Mouse (Mus musculus) brain, embryonic 14.5 days (tissue): ENCODE results near the gene Gm14137.

Experiments used
- CTCF ChIP-seq: fragments of 200-500 bp; IDR thresholded peaks from 2 replicates; pipeline ENCODE4 v1.5.1; 2012; ENCODE audit warnings: inconsistent platforms, mild to moderate bottlenecking, moderate library complexity, borderline replicate concordance; ENCODE audit not compliant: insufficient read depth, insufficient read length; ENCODE audit errors: extremely low read depth
- POLR2A ChIP-seq: fragments of 200-500 bp; IDR thresholded peaks from 2 replicates; pipeline ENCODE4 v1.6.1; 2012; ENCODE audit warnings: mild to moderate bottlenecking, inconsistent platforms, borderline replicate concordance; ENCODE audit not compliant: poor library complexity, insufficient read depth, insufficient read length, severe bottlenecking; ENCODE audit errors: extremely low read depth

DNA sequence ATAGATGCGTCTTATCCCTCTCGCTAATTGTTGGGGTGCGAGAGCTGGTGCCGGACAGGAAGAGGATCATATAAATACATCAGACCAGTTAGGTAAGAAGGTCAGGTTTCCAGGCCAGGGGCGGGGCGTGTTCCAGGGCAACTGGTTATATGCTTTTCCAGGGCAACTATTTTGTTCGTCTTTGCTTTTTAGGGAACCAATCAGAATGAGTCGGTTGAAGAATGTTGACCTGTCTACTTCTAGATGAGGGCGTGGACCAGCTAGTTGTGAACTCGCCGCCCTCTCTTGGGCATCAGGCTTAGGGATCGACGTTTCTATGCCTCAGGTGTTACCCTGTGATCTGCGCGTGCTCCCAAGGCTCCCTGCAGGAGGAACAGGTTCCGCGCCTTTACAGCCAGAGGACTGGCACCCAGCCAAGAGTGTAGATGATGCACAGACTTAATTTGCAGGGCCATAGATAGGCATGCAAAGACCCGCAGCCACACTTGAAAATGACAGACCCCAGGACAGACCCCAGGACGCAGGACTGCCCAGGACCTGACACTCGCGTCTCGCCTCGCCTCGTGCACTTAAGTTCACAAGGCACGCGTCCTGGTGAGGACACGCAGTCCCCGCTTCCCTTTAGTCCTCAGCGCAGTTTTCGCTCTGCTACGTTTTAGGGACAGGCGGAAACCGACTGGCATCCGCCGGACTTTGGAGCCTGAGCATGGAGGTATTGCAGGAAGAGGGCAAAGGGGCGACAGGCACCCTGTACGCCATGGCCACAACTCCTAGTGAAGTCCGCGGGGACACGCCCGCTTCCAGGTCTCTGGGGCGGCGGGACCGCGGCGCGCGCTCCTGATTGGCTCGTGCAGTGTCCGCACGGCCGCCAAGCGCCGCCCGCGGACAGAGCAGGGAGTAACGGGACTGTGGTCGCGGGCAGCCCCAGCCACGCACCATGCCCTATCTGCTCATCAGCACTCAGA lies 7.1 kb upstream of the Gm14137 start, which contains the start of gene Gchfr:
- TF ChIP-seq CTCF (no peak), POLR2A (no peak)
